Mouse (Mus musculus) stomach, postnatal 0 days (tissue): ENCODE measurements around the gene Cog5. TPM values are rescaled to one million over a fixed set of nuclear protein-coding genes. Genes with fewer than 3 reads are reported as not detected.

Experiments
- ATAC-seq: fragments of 200-750 bp; cut with Nextera tagmentation; 2 replicates; pipeline ENCODE4 v1.8.0; 2017; ENCODE audit not compliant: low FRiP score, low TSS enrichment
- DNase-seq: peaks from one replicate; pipeline ENCODE4 v3.0.0-alpha.2; 2016; ENCODE audit warnings: low spot score
- H3K27ac ChIP-seq: fragments of 300-500 bp; sonication (generic); replicated peaks from 2 replicates; pipeline ENCODE4 v1.5.1; 2014; ENCODE audit warnings: mild to moderate bottlenecking, control low read depth
- H3K27me3 ChIP-seq: fragments of 300-500 bp; sonication (generic); 2 replicates; pipeline ENCODE4 v1.6.1; 2014; ENCODE audit warnings: low read length; ENCODE audit not compliant: control insufficient read depth, insufficient read depth
- H3K36me3 ChIP-seq: fragments of 300-500 bp; sonication (generic); 2 replicates; pipeline ENCODE4 v1.6.1; 2014; ENCODE audit warnings: low read length, mixed read lengths; ENCODE audit not compliant: control insufficient read depth, insufficient read depth
- H3K4me1 ChIP-seq: fragments of 300-500 bp; sonication (generic); replicated peaks from 2 replicates; pipeline ENCODE4 v1.6.1; 2014; ENCODE audit warnings: antibody characterized with exemption; ENCODE audit not compliant: control insufficient read depth, insufficient read depth
- H3K4me2 ChIP-seq: fragments of 300-500 bp; sonication (generic); replicated peaks from 2 replicates; pipeline ENCODE4 v1.6.1; 2014; ENCODE audit warnings: low read depth, mild to moderate bottlenecking, control low read depth, moderate library complexity
- H3K4me3 ChIP-seq: fragments of 300-500 bp; sonication (generic); 2 replicates; pipeline ENCODE4 v1.5.1; 2014; ENCODE audit warnings: low read depth, low read length, control low read depth
- H3K9ac ChIP-seq: fragments of 300-500 bp; sonication (generic); 2 replicates; pipeline ENCODE4 v1.6.1; 2014; ENCODE audit warnings: mild to moderate bottlenecking, low read length, control low read depth, mixed read lengths
- H3K9me3 ChIP-seq: fragments of 300-500 bp; sonication (generic); 2 replicates; pipeline ENCODE4 v1.6.1; 2016; ENCODE audit warnings: low read length; ENCODE audit not compliant: control insufficient read depth
- CTCF ChIP-seq: IDR thresholded peaks from 2 replicates; pipeline ENCODE4 v1.5.1; 2016; ENCODE audit warnings: antibody characterized with exemption, low read depth, mild to moderate bottlenecking, moderate library complexity
- EP300 ChIP-seq: optimal IDR thresholded peaks from 2 replicates; pipeline ENCODE3; 2016; ENCODE audit warnings: antibody characterized with exemption
- WGBS: fragments of 180-500 bp; shearing (Covaris S2); extraction: QIAGEN DNeasy Blood & Tissue Kit; methylation state at CpG from one replicate; pipeline ENCODE4 v1.1.7; 2014; 5-methylcytosine and 5-hydroxymethylcytosine counted together
- polyA plus RNA-seq: library from polyadenylated mRNA; unstranded; fragments of >200 nt; fragmentation: Nextera tagmentation; extraction: Ambion mirVana; gene quantifications from 2 replicates; pipeline ENCODE4 v1.2.1, GENCODE M21; 2015

The Cog5 gene
- polyA plus RNA-seq, 1 experiment from 2014 or later = 14.4 TPM

DNA sequence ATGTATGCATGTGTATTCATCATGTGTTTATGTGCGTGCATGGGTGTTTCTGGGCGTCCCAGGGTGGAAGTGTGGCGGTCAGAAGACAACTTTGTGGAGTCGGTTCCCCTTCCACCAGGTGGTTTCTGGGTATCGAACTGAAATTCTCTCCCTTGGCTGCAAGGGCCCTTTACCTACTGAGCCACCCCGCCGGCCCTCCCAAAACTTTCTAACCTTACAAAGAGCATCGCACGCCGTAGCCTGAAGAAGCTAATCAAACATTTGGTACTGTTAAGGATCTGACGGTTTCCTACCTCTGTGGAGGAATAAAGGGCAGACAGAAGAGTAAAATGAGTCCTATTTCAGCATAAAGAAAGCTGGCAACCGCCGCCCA is 20.7 kb upstream of the Cog5 start:
- Histone ChIP-seq H3K36me3 (no peaks in the 10 kb centered on the region), H3K4me3 (peak overlapping the region; percentile 56), H3K4me2 (peak overlapping the region; percentile 83), H3K9ac (peak overlapping the region; percentile 84), H3K9me3 (no peaks in the 10 kb centered on the region), H3K27ac (peak overlapping the region; percentile 81), H3K4me1 (no peaks in the 10 kb centered on the region), H3K27me3 (no peaks in the 10 kb centered on the region)
- TF ChIP-seq EP300 = no peak
- no peak for TF ChIP-seq CTCF
- WGBS = 9% methylated on average over 13 of the region's 13 CpGs
- no peak for DNase-seq
- peak; percentile 11; the same call in 1 of the 2 replicates for ATAC-seq

GRCm38 (mm10) chr12:31634343-31635239 is 20.1 kb upstream of the Cog5 start, which contains the start of gene Bcap29:
Bcap29 (minus strand) TSS chr12:31634658.
- TF ChIP-seq EP300 = no peak
- TF ChIP-seq CTCF = no peak
- H3K9ac ChIP-seq = peak within 1 kb of the TSS; percentile 84
- no peaks in the 10 kb centered on the region for H3K36me3 ChIP-seq
- H3K9me3 ChIP-seq = no peaks in the 10 kb centered on the region
- H3K27me3 ChIP-seq = no peaks in the 10 kb centered on the region
- WGBS = 3% methylated on average over 57 of the region's 73 CpGs
- peak within 1 kb of the TSS; percentile 81 for H3K27ac ChIP-seq
- ATAC-seq (peak; percentile 95), DNase-seq (peak; percentile 87)
- H3K4me1 ChIP-seq = no peaks in the 10 kb centered on the region
- H3K4me2 ChIP-seq = peak within 1 kb of the TSS; percentile 83
- peak within 1 kb of the TSS; percentile 56 for H3K4me3 ChIP-seq

- H3K9me3 ChIP-seq = no peaks in the 10 kb centered on the region
- peak overlapping the region; percentile 83; the same call in 1 of the 2 replicates for H3K4me2 ChIP-seq
- no peaks in the 10 kb centered on the region for H3K27me3 ChIP-seq
- 86% methylated on average over 3 of the region's 3 CpGs for WGBS
- H3K36me3 ChIP-seq = no peaks in the 10 kb centered on the region
- no peak overlapping the region for H3K27ac ChIP-seq
- TF ChIP-seq CTCF (no peak), EP300 (no peak)
- H3K9ac ChIP-seq = no peak overlapping the region
- no peaks in the 10 kb centered on the region for H3K4me1 ChIP-seq
- DNase-seq (no peak), ATAC-seq (0 out of 2 replicates have a peak, but pooled peaks have one; percentile 7)
- H3K4me3 ChIP-seq = no peak overlapping the region
Observed at GRCm38 (mm10) chr12:31635240-31635607, 19.4 kb upstream of the Cog5 start.

GRCm38 (mm10) chr12:31653611-31654010 is 1.1 kb upstream of the Cog5 start:
- Histone ChIP-seq H3K4me1 (0 out of 2 replicates have a peak, but pooled peaks cover 2% of the 10 kb centered on the region), H3K36me3 (no peaks in the 10 kb centered on the region), H3K27me3 (no peaks in the 10 kb centered on the region), H3K4me2 (peak overlapping the region; percentile 27; the same call in 1 of the 2 replicates), H3K9me3 (no peaks in the 10 kb centered on the region), H3K9ac (no peak overlapping the region), H3K4me3 (peak overlapping the region; percentile 95; the same call in 1 of the 2 replicates), H3K27ac (no peak overlapping the region)
- WGBS = 71% methylated on average over 5 of the region's 5 CpGs
- ATAC-seq (no peak), DNase-seq (no peak)
- TF ChIP-seq CTCF (no peak), EP300 (no peak)

DNA sequence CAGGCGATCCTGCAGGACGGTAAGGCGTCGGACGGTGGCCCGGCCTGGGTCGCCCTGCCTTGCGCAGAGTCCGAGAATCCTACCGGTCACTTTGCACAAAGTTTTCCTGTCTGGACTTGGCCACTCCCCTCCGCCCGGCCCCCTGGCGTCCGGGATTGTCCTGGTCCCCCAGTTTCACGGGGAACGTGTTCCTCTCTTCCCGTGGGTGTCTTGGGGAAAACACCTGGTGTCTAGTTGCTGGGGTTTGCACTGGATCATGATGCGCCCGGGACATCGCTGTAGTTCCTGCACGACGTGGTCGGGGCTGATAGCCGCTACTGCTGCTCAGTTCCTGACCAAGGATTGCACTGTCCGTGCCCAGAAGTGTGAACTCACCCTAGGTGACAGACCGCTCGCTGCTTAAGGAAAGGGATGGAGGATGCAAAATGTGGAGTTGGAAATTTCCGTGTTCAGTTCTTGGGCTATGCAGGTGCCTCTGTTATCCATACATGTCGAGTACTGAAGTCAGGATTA is 352 bp downstream of the Cog5 start:
- H3K4me1 ChIP-seq = 0 out of 2 replicates have a peak, but pooled peaks cover 2% of the 10 kb centered on the region
- H3K9ac ChIP-seq = peak overlapping the region; percentile 77
- peak overlapping the region; percentile 88 for H3K27ac ChIP-seq
- DNase-seq (no peak), ATAC-seq (peak; percentile 89)
- peak overlapping the region; percentile 95 for H3K4me3 ChIP-seq
- H3K9me3 ChIP-seq = no peaks in the 10 kb centered on the region
- TF ChIP-seq EP300 (no peak), CTCF (peak; percentile 73)
- H3K27me3 ChIP-seq = no peaks in the 10 kb centered on the region
- H3K4me2 ChIP-seq = peak overlapping the region; percentile 71
- under 1% methylated on average over 29 of the region's 29 CpGs for WGBS
- no peaks in the 10 kb centered on the region for H3K36me3 ChIP-seq
